Mouse (Mus musculus) G1E-ER4 (cell line): ENCODE data around the gene Mark4. TPM values are rescaled to one million over a fixed set of nuclear protein-coding genes. Genes with fewer than 3 reads are reported as not detected.

Source experiments
- GATA1 ChIP-seq: IDR thresholded peaks from one replicate; pipeline ENCODE4 v1.8.0; 2012; ENCODE audit warnings: low read length, inconsistent platforms
- polyA plus RNA-seq: library from polyadenylated mRNA; stranded (reverse); fragments of >175 nt; gene quantifications from 2 replicates; pipeline ENCODE4 v1.2.3, GENCODE M21; 2012

Mark4 gene
- polyA plus RNA-seq, 1 experiment = 67.8 TPM

DNA sequence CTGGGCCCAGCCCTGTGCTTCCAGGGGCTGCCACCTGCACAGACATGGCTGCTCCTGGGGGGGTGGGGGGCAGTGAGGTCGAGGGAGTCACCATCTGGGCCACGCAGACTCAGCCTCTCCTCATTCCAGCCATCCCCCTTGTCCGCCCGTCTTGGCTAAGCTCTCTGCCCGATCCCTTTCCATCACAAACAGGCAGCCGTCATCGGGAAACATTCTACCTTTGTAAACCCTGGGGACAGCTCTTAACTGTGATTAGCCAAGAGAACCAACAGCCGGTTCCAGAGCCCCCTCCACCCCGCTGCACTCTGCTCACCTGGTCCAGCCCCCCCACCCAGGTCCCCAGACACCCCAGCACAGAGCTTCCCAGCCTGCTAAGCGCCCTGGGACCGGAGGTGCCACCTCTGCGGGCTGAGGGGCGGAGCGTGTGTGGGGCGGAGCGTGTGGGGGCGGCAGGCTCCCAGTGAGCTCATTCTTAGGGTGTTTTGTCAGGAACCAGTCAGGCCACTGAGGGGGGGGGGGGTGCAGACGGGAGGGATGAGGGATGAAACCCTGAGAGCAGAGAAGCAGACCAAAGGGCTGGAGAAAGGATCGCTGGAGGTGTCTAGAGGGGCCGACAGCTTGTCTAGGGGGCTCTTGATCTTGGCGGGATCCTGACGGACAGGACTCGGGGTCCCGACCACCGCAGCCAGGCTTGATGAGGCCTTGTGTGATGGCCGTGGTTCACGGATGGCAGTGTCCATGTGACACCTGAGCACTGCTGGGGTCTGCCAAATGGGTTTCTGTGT, 58.9 kb downstream of the Mark4 start:
- TF ChIP-seq GATA1 = no peak

DNA sequence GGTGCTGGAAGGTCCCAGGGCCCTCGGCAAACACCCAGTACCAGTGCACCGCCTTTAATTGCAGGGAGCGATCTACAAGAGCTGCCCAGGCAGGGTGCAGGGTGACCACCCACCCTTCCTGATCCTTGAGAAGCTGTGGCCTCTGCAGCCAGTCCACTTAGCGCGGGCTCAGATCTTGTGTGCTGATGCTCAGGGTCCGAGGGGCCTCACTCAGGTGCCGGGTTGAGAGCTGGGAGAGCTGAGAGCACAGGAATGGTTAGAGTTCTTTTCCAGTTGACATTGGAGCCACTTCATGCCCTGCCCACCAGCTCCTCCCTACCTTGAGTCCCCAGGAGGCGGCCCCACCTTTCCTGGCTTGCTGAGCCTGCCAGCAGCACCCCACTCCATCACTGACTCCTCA, 64.1 kb downstream of the Mark4 start:
- TF ChIP-seq GATA1 = no peak

DNA sequence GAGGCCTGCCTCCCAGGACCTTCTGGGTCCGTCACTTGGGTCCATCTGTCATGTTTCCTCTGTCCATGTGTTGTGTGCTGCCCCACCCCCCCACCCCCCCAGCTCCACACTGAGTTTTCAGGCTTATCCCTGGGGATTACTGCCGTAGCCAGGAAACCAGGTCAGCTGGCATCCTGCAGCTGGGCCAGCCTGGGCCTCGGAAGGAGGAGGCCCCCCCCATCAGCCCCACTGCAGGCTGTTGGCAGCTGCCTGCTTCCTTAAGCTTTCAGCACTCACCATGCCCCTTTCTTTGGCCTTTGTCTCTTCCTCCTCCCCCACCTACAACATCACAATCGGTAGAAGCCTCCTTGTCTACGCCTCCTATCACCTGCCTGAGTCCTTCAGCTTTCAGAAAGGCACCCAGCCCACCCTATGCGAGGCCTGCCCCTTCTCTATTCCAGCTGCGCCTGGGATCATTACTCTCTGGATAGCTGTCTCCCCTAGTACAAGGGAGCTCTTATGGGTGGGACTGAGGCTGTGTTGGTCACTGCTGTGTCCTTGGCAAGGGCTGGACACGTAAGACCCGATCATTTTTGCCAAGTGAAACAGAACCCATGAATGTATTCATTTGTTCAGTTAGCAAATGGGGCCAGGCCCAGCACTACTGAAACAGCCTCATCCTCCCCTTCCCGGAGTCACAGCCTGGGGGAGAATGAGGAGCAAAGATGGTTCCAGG, 69.8 kb downstream of the Mark4 start:
- TF ChIP-seq GATA1 = no peak

DNA sequence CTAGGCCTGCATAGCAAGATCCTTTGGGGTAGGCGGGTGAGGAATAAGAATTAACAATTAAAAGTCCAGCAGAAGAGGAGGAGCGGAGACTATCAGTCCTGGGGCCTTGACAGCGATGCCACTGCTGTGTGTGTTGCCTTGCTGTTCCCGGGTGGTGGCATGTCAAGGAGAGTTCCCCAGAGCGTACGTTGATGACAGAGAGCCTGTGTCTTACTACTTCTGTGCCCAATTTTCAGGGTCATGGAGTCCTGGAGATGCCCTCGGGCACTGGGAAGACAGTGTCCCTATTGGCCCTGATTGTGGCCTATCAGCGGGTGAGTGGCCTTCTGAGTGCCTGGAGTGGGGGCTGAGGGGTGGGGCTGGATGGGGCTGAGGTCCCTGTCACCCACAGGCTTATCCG, 74.9 kb downstream of the Mark4 start:
- no peak for TF ChIP-seq GATA1

DNA sequence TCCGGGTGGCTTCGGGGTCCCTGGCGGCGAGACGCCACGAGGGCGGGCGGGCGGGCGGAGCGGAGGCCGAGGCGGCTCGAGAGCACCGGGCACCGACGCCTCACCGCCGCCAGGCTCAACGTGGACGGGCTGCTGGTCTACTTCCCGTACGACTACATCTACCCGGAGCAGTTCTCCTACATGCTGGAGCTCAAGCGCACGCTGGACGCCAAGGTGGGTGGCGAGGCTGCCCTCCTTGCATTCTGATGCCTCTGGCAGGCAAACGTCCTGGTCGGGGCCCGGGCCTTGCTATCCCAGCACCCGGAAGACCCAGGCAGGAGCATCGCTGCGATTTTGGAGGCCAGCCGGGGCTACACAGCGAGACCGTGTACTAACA, 76.5 kb downstream of the Mark4 start:
- TF ChIP-seq GATA1 = no peak

DNA sequence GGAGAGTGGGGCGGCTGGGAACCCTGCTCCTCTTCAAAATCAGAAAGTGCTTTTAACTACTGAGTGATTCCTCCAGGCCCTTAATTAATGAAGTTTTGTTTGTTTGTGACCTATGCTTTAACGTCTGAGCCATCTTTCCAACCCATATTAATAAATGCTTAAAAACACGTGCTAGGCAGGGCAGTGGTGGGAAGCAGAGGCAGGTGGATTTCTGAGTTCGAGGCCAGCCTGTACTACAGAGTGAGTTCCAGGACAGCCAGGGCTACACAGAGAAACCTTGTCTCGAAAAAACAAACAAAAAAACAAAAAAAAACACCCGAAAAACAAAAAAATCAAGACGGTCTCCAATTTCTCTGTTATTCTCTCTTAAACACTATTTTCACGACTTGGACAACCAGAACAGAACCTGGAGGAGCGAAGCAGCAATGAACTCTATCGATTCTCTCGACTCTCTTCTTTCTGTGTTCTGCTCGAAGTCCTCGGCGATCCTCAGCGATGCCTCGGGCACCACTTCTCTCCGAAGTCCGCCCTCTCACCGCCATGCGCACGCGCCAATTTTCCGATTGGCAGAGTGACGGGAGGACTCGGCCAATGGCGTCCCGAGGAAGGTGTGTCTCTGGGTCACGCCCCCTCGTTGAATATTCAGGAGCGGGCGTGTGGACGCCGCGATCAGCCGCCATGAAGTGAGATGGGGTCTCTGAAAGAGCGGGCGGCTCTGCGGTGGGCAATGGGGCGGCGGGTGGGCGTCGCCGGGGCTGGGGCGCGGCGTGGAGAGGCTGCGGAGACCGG, 77.0 kb downstream of the Mark4 start, which contains the start of gene Ercc2:
TSS of gene Ercc2 (plus strand) at position 634 of the 789 bp plus-strand sequence.
- TF ChIP-seq GATA1 = no peak

DNA sequence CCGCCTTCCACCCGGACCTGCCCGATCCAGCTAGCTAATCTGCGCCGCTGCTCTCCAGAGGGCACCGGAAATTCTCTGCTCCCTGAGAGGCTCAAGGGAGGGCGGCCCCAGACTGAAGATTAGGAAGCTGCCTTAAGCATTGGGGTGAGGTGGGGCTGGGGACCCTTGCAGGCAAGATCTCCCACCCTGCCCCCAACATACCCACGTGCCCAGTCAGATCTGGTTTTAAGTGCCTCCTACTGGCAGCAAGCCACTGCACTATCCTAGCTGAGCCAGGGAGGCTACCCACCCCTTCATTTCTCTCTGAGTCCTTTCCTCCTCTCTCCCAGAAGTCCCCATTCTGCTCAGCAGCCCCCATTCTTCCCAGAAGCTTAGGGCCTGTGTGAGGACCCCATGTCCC, 80.6 kb downstream of the Mark4 start:
- no peak for TF ChIP-seq GATA1

DNA sequence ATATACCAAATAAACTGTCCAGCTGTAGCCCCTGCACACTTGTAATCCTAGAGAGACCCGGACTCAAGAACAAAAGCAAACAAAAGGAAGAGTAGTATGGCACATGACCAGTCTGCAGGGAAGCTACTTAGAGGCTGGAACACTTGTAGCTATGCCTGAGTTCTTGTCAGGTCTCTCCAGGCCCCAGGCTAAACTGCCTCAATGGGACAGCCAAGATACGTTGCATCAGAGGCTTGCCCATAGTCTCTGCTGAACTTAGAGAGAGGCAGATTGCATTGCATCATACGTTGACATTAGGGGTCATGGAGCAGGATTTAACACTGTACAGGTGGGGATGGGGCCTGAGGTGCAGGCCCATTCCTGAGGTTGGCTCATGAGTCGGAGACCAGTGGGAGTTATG, 82.6 kb downstream of the Mark4 start:
- TF ChIP-seq GATA1 = no peak

DNA sequence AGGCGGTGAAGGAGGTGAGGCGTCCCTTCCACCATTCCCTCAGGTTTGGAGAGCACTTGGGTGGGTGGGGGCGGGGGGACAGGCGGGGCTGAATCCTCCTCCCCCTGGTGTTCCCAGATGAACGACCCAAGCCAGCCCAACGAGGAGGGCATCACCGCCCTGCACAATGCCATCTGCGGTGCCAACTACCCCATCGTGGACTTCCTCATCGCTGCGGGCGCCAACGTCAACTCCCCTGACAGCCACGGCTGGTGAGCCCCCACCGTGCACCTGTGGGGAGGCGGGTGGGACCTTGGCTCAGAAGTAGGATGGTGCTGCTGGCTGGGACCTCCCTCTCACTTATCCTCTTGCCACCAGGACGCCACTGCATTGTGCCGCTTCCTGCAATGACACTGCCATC, 83.3 kb downstream of the Mark4 start:
- TF ChIP-seq GATA1 = no peak

Other genes with a start within 250 kb of the Mark4 start
- gene Gpr4, start 246.3 kb downstream of the Mark4 start, polyA plus RNA-seq = 0.11 and 0.17 TPM in 2 replicates
- 15.7 and 17.2 TPM in 2 replicates for gene Opa3, start 230.5 kb downstream of the Mark4 start, polyA plus RNA-seq
- 588 and 783 TPM in 2 replicates for gene Vasp, start 187.0 kb downstream of the Mark4 start, polyA plus RNA-seq
- gene Ppm1n, start 178.8 kb downstream of the Mark4 start, polyA plus RNA-seq = not detected in 2 replicates
- gene Rtn2, start 176.2 kb downstream of the Mark4 start, polyA plus RNA-seq = 0.65 and 0.72 TPM in 2 replicates
- 0.52 and 0.54 TPM in 2 replicates for gene Fosb, start 148.8 kb downstream of the Mark4 start, polyA plus RNA-seq
- 109 and 133 TPM in 2 replicates for gene Ercc1, start 114.0 kb downstream of the Mark4 start, polyA plus RNA-seq
- 68.3 and 117 TPM in 2 replicates for gene Cd3eap, start 99.3 kb downstream of the Mark4 start, polyA plus RNA-seq
- 37.2 and 45.4 TPM in 2 replicates for gene Ppp1r13l, start 99.1 kb downstream of the Mark4 start, polyA plus RNA-seq
- gene Ercc2, start 76.8 kb downstream of the Mark4 start, polyA plus RNA-seq = 59.8 and 60.3 TPM in 2 replicates
- gene Klc3, start 54.7 kb downstream of the Mark4 start, polyA plus RNA-seq = 0.23 and 0.25 TPM in 2 replicates
- not detected in 2 replicates for gene Ckm, start 54.0 kb downstream of the Mark4 start, polyA plus RNA-seq
- gene Exoc3l2, start 4.5 kb upstream of the Mark4 start, polyA plus RNA-seq = 0.08 TPM in 2 replicates
- 7.4 and 10.3 TPM in 2 replicates for gene Bloc1s3, start 49.5 kb upstream of the Mark4 start, polyA plus RNA-seq
- 590 and 674 TPM in 2 replicates for gene Trappc6a, start 49.6 kb upstream of the Mark4 start, polyA plus RNA-seq
- gene Nkpd1, start 59.0 kb upstream of the Mark4 start, polyA plus RNA-seq = 0.40 and 0.71 TPM in 2 replicates
- 134 and 156 TPM in 2 replicates for gene Ppp1r37, start 104.3 kb upstream of the Mark4 start, polyA plus RNA-seq
- gene Zfp296, start 118.5 kb upstream of the Mark4 start, polyA plus RNA-seq = 3.0 and 3.1 TPM in 2 replicates
- 91.7 and 117 TPM in 2 replicates for gene Gemin7, start 118.8 kb upstream of the Mark4 start, polyA plus RNA-seq
- gene Clasrp, start 145.7 kb upstream of the Mark4 start, polyA plus RNA-seq = 263 and 292 TPM in 2 replicates
- 0.75 and 0.90 TPM in 2 replicates for gene Relb, start 170.6 kb upstream of the Mark4 start, polyA plus RNA-seq
- 149 and 193 TPM in 2 replicates for gene Clptm1, start 206.2 kb upstream of the Mark4 start, polyA plus RNA-seq
- gene Apoc2, start 219.1 kb upstream of the Mark4 start, polyA plus RNA-seq = not detected in 2 replicates
- gene Gm44805, start 222.6 kb upstream of the Mark4 start, polyA plus RNA-seq = not detected in 2 replicates
- not detected in 2 replicates for gene Apoc4, start 222.7 kb upstream of the Mark4 start, polyA plus RNA-seq
- 4.8 and 6.7 TPM in 2 replicates for gene Apoc1, start 233.8 kb upstream of the Mark4 start, polyA plus RNA-seq
- gene Apoe, start 240.4 kb upstream of the Mark4 start, polyA plus RNA-seq = 23.7 and 28.1 TPM in 2 replicates